Mouse (Mus musculus) layer of hippocampus, adult 18-20 months (tissue): ENCODE results near the gene Bicdl1. TPM values are rescaled to one million over a fixed set of nuclear protein-coding genes. Genes with fewer than 3 reads are reported as not detected.
"Not testable (repeated sequence)": the region's sequence is repeated elsewhere in the genome, so short reads cannot be mapped to it uniquely, and the experiment has no call there.

Experiments
- DNase-seq, 2 experiments: peaks; one replicate each; pipeline ENCODE4 v3.0.0; 2022; ENCODE audit warnings: low spot score in 2 of 2
- long read RNA-seq: library from polyadenylated mRNA; stranded (forward); transcript quantifications from one replicate; pipeline ENCODE4 v2.0.0, GENCODE M21; 2021
- total RNA-seq, 2 experiments: library from RNA; stranded (reverse); gene quantifications; 2 replicates each; pipeline ENCODE4 v1.2.3; 2021

Bicdl1 gene
- total RNA-seq: 100 to 1,000 TPM; 131 to 139 TPM
- long read RNA-seq, partial matches to known transcripts: 3 of 16 reads
- long read RNA-seq, other reads (novel, unspliced or antisense): 10 of 16 reads

- peak; percentile 30 to 50 for DNase-seq
Measured at GRCm38 (mm10) chr5:115731001-115731731, at the start of gene Bicdl1. Gene Bicdl1, minus strand, starts transcription at chr5:115731621.

DNA sequence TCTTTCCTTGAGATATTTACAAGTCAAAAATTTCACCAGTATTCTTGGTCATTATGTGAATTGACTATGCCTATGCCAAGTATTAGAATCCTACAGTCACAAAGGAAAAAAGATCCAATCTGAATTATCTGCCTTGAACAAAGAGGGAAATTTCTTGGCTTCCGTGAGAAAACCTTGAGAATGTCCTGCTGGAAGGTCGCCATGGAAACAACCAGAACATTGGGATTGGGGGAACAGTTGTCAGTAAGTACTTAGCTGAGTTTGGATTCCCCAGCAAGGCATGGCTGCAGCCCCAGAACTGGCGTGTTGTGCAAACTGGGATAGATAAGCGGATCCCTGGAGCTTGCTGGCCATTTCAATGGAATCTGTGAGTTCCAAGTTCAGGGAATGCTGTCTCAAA, 45.5 kb upstream of the Bicdl1 start:
- DNase-seq: no peak

DNA sequence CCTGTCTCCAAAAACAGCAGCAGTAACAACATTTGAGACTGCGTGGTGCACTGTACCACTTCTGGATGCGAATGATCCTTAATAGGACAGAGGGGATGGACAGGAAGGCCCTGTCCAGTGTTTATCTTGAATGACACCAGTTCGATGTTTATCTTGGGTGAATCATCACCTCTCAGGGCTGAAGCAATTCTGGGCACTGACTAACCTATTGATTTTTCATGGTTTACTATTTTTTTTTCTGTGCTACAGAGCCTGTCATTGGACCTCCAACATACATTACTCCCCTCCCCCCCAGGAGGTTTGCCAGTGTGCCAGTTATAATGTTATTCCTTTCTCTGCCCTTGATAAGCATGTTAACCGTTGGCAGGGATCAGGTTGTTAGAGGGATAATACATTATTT, 43.9 kb upstream of the Bicdl1 start:
- no peak for DNase-seq

DNA sequence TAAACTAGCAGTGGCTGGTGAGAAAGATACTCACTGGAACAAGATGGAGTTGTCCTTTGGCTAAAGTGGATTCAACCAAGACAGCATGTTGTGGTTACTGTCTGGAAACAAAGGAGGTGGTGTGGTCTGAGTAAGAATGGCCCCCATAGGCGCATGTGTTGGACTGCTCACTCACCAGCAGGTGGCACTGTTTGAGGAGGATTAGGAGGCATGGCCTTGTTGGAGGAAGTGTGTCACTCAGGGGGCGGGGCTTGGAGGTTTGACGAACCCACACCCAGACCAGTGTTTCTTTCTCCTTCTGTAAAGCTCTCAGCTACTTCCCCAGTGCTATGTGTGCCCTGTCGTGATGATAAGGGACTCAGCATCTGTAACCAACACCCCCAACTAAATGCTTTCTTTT, 38.6 kb upstream of the Bicdl1 start:
- no peak for DNase-seq

DNA sequence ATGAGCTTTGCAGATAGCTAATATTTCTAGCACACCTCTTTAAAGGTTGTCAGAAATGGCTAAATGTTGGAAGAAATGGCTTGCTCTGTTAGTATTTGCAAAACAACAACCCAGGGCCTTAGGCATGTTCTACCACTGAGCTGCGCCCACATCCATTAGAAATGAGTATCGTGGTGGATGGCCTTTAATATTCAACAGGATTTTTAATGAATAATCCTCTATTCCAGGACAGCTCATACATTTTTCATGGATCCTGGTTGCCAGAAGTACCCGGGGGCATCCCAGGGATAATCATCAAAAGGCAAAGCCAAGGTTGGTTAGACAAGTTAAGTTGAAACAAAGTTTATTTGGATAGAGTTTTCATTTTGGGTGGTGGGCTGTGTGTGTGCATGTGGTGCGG, 37.7 kb upstream of the Bicdl1 start:
- no peak for DNase-seq

- DNase-seq: no peak
Measured at GRCm38 (mm10) chr5:115766821-115767220, 35.4 kb upstream of the Bicdl1 start.

- DNase-seq: no peak
Measured at GRCm38 (mm10) chr5:115763981-115764380, 32.6 kb upstream of the Bicdl1 start.

DNA sequence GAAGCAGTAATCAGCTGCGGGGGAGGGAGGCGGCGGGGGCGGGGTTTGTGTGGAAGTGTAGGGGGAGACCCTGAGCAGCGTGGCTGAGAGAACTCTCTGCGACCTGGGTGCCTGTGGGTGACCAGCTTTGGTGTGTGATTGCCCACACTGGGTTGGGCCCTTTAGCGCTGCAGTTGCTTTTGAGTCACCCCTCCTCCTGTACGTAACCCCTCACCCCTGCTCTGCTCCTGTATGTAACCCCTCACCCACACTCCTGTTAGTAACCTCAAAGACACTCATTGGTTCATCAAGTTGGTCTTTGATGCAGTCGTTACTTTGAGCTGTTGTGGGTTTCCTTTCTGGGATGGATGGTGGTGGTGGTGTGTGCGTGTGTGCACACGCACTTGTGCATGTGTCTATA, 29.5 kb upstream of the Bicdl1 start:
- DNase-seq: no peak

DNA sequence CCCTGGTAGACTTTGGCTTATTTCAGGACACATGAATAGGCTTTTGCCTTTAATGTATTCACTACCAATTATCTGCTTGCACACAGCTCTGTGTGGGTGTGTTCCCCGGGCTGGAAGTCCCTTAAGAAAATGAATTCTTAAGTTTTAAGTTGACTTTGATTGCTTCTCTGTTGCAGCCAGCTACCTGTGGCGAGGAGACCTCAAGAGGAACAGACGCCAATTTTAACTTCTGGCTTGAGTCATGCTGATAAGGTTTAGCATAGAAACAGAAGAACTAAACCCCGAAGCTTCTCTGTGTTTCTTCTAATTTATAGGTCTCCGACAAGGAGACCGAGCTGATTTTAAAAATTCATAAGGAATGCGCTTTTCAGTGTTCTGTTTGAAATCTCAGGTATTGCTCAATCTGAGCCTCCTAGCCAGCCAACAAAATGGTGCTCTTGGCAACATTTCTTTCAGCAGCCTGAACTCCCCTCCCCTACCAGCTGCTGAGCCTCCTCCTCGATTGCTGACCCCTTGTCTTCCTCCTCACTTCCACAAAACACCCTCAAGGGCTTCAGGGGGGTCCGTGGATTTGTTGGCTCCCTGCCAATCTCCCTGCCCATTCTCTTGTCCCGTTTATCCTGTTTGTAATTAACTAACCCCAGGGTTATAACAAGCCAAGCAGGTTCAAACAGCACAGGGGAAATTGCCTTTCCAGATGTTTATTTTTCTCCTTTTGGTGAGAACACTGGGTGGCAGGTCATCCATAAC, 27.2 kb upstream of the Bicdl1 start:
- DNase-seq: no peak

- no peak for DNase-seq
Measured at GRCm38 (mm10) chr5:115757516-115757915, 26.1 kb upstream of the Bicdl1 start.

DNA sequence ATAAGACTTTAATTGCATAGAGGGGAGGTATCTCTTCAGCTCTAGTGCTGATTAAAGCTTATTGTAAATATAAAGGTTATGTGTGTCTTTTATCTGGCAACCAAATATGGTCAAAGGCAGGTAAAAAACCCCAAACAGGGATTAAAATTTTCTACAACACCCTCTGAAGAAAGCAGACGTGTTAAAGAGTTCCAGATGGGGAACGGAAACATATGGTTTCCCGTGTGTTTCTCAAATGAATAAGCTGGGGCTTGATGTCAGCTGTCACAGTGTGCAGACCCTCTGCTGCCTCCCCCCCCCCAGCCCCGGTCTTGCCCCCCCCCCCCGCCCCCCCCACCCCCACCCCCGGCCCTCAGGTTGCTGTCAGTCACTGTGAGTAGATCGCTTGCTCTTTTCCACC, 24.1 kb upstream of the Bicdl1 start:
- DNase-seq: no peak

DNA sequence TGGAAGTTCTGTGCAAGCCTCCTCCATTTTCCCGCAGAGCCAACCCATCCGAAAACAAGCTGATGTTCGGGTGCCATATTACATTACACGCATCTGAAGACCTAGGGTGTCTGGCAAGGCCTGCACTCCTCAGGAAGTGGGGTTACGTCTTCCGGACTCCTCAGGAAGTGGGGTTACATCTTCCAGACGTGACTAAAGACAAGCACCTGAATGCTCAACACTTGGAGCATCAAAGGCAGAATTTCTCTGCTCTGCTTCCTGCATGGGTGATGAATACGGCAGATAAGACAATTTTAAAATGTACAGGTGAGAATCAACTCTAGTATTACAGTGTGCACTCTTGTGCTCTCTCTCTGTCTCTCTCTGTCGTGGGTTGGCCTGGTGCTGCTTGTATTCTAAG, 23.4 kb upstream of the Bicdl1 start:
- DNase-seq: no peak

GRCm38 (mm10) chr5:115752883-115753282, 21.5 kb upstream of the Bicdl1 start:
- no peak for DNase-seq

- not testable (repeated sequence) for DNase-seq
Measured at GRCm38 (mm10) chr5:115751916-115752315, 20.5 kb upstream of the Bicdl1 start.

- DNase-seq: no peak
Measured at GRCm38 (mm10) chr5:115748316-115748715, 16.9 kb upstream of the Bicdl1 start.

DNA sequence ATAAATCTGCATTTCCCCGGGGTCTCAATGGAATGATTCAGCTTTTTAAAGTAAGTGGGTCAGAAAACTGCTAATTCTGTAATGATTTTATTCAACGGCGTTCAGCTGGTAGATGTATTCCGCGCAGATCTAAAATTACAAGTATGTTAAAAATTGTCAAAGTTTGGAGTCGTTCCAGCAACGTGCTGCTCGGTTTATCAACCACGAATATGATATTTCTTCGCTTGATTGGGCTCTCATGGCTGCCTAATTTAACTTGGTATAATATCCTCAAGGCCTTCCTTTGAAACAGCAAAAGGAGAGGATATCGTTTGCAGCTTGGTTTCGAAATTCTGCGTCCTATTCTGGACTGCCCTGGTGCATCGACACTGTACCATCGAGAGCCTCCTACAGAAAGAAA, 13.9 kb upstream of the Bicdl1 start:
- DNase-seq: no peak

- DNase-seq: no peak
Measured at GRCm38 (mm10) chr5:115738032-115738431, 6.6 kb upstream of the Bicdl1 start.

GRCm38 (mm10) chr5:115734570-115734969, 3.1 kb upstream of the Bicdl1 start:
- no peak for DNase-seq

- DNase-seq: no peak
Measured at GRCm38 (mm10) chr5:115732849-115733216, 1.4 kb upstream of the Bicdl1 start.

DNA sequence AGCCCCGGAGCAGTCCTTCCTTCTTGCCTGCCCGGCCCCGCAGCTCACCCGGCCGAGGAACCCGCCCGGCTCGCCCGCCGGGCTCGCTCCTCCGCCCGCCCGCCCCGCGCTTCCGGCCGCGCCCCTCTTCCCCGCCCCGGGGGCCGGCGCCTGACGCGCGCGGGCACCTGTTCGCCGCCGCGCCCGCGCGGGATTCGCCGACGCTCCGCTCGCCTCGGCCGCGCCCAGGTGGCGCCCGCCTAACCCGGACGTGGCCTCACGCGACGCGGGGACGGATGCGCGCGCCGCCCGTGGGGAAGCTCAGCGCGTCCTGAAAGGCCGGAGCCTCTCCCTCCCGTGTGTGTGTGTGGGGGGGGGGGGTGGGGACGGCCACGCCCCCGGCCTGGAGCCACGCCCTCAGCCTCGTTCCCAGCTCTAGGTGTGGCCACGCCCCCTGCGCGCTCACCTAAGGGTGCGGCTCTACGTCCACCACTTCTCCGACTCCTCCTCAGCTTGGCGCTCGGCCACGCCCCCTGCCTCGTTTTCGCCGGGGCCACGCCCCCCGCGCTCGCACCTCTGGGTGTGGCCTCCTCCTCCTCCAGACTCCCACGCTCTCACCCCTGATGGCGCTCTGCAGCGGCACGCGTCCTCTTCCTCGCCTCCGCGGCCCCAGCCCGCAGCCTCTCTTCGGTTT, 891 bp upstream of the Bicdl1 start:
- peak; percentile 91 to 95 for DNase-seq

- peak in 1 of 2 experiments; percentile 18 for DNase-seq
Measured at GRCm38 (mm10) chr5:115731732-115732175, 333 bp upstream of the Bicdl1 start.

- no peak for DNase-seq
Measured at GRCm38 (mm10) chr5:115730314-115730713, 1.1 kb downstream of the Bicdl1 start.
